Mouse (Mus musculus): ENCODE measurements around the gene Dnhd1. TPM values are rescaled to one million over a fixed set of nuclear protein-coding genes. Genes with fewer than 3 reads are reported as not detected.

The Dnhd1 gene
- polyA plus RNA-seq (2012; fragmentation: generic; extraction: Trizol), result 0.68 TPM

DNA sequence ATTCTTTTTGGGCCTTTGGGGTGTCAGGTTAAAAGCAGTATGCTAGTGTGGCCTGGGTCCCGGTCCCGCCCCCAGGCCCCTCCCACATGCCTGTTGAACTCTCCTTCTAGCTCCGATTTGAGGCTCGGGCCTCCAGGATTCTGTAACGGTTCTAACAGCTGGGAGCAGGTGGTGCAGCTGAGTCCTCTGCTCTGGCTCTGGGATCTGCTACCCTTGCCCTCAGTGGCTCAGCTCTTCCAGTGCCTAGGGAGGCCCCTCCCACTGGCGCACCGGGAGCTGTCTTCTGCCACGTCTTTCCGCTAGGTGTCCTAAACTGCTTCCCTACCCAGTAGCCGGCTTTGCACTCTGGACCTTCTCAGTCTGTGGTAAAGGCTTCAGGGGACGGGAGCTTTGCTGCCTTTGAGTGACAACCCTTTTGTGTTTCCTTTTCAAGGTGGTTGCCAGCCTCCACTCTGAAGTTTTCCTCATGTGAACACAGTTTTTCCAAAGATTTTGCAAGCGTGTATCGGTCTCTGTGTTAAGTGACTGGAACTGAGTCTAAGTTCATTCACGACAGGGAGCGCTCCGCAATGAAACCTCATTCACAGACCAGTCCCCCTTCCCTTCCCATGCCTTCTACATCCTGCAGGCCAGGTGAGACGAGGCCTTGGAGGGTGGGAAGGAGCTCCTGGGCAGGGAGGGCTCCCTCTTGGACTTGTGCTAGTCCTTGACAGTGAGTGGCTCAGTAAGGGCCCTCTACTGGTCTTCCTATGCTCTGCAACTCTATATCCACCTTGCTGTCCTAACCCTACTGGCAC is at the start of gene Dnhd1:
Gene Dnhd1 (plus strand): TSS at position 189 of the 797 bp plus-strand sequence.
- H3K4me3 ChIP-seq, result peak within 1 kb of the TSS; percentile 2

DNA sequence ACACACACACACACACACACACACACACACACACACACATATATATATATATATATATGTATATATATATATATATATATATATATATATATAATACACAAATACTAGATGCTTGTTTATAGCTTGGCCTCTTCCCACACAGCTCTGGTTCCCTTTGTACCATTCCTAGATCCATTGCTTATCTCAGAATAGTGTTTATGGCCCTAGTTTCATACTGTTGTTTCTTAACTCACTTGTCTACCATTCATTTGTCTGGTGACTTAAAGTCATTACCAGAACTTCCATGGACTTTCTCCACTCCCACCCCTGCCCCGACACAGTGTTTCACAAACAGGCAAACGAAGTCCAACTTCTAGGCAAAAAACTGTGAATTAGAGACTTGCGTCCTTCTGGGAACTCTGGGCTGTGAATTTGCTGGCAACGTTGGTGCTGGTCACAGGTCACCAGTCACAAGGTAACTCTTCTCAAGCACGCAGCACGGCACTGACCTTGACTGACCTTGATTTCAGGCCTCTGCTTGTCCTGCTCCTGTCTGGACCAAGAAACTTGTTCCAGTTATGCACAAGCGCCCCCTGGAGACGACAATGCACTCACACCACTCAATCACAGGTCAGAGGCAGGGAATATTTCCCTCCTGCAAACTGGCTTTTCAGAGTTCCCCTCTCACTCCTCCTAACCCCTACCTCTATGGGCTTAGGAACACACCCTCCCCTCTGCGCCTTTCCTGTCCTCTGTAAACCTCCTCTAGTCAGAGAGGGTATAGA is 47.6 kb upstream of the Dnhd1 start:
- TF ChIP-seq TCF3 (IDR thresholded peaks at IDR 0.05; ENCODE audit: insufficient read length, low read depth), result no peak
- Histone ChIP-seq H3K4me3 (no peak overlapping the region), H3ac (ENCODE audit: control insufficient read depth, insufficient read length) (no peak overlapping the region), H3K36me3 (ENCODE audit: control insufficient read depth, insufficient read depth) (no peaks in the 10 kb centered on the region), H3K27me3 (ENCODE audit: control insufficient read depth, insufficient read depth, insufficient read length) (no peaks in the 10 kb centered on the region), H3K79me2 (ENCODE audit: control insufficient read depth, insufficient read depth) (no peaks in the 10 kb centered on the region), H3K4me2 (ENCODE audit: low read depth) (no peak overlapping the region)

More for the DNA sequence above, at the start of gene Dnhd1:
- H3ac ChIP-seq (ENCODE audit: control insufficient read depth, insufficient read length), result no peak within 1 kb of the TSS
- no peaks in the 10 kb centered on the region for H3K27me3 ChIP-seq (ENCODE audit: control insufficient read depth, insufficient read depth, insufficient read length)
- no peaks in the 10 kb centered on the region for H3K36me3 ChIP-seq (ENCODE audit: control insufficient read depth, insufficient read depth)
- no peaks in the 10 kb centered on the region for H3K79me2 ChIP-seq (ENCODE audit: control insufficient read depth, insufficient read depth)
- TF ChIP-seq MYOD1 (IDR thresholded peaks at IDR 0.05; ENCODE audit: control insufficient read depth in 1 of 3, insufficient read length in 2 of 3, low read depth in 2 of 3) (peak; percentile 9 to 38 (median 34)), USF1 (IDR thresholded peaks at IDR 0.05; ENCODE audit: low read depth) (no peak), MYOG (IDR thresholded peaks at IDR 0.05; ENCODE audit: control insufficient read depth in 1 of 3, insufficient read depth in 1 of 3, insufficient read length in 2 of 3, low read depth in 2 of 3) (peak in 1 of 3 experiments; percentile 45), POLR2AphosphoS2 (IDR thresholded peaks at IDR 0.05; ENCODE audit: insufficient read length, low read depth) (no peak), POLR2A (IDR thresholded peaks at IDR 0.05; ENCODE audit: insufficient read length, low read depth) (no peak)
- peak within 1 kb of the TSS; percentile 87 for H3K4me2 ChIP-seq (ENCODE audit: low read depth)

DNA sequence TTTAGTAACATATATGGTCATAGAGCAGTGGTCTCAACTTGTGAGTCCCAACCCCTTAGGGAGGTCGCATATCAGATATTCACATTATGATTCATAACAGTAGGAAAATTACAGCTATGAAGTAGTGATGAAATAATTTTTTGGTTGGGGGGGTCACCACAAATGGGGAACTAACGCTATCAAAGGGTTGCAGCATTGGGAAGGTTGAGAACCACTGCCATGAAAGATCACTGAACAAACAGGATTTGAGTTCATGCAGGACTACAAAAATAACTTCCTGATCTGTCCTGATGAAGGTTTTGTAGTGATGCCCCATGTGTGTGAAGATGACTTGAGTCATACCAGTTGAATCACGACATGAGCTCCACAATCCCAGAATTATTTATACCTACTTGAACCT is 42.2 kb upstream of the Dnhd1 start:
- no peak overlapping the region for H3K4me2 ChIP-seq (ENCODE audit: low read depth)
- H3K36me3 ChIP-seq (ENCODE audit: control insufficient read depth, insufficient read depth), result peaks cover 10% of the 10 kb centered on the region
- no peak for TF ChIP-seq POLR2A (IDR thresholded peaks at IDR 0.05; ENCODE audit: insufficient read length, low read depth)
- no peak for TF ChIP-seq MAX (IDR thresholded peaks at IDR 0.05; ENCODE audit: low read depth)
- TF ChIP-seq USF1 (IDR thresholded peaks at IDR 0.05; ENCODE audit: low read depth), result no peak
- TF ChIP-seq MYOG (IDR thresholded peaks at IDR 0.05; ENCODE audit: control insufficient read depth in 1 of 3, insufficient read depth in 1 of 3, insufficient read length in 2 of 3, low read depth in 2 of 3), result no peak
- TF ChIP-seq E2F4 (IDR thresholded peaks at IDR 0.05; ENCODE audit: insufficient read depth), result no peak
- TF ChIP-seq TCF12 (IDR thresholded peaks at IDR 0.05; ENCODE audit: insufficient read depth, poor library complexity, severe bottlenecking), result no peak
- no peak for TF ChIP-seq CEBPB (IDR thresholded peaks at IDR 0.05; ENCODE audit: insufficient read depth, poor library complexity, severe bottlenecking)
- TF ChIP-seq TCF3 (IDR thresholded peaks at IDR 0.05; ENCODE audit: insufficient read length, low read depth), result no peak
- H3K79me2 ChIP-seq (ENCODE audit: control insufficient read depth, insufficient read depth), result no peaks in the 10 kb centered on the region
- no peak overlapping the region for H3ac ChIP-seq (ENCODE audit: control insufficient read depth, insufficient read length)
- no peaks in the 10 kb centered on the region for H3K27me3 ChIP-seq (ENCODE audit: control insufficient read depth, insufficient read depth, insufficient read length)
- no peak overlapping the region for H3K4me3 ChIP-seq

DNA sequence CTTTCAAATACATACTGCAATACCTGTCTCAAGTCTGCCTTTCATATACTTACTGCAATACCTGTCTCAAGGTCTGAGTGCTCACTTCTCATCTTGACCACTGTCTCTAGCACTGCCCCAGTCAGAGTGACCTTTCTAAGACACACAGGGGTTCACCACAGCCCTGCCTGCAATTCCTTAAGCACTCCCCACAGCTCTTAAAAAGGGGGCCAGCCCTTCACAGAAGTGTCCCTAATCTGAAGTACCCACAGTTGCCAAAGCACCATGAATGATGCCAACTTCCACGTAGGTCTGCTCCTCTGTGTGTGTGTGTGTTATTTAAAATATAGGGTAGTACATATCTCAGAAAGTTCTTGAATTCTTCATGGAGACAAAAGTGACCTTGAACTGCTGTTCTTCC is 38.9 kb upstream of the Dnhd1 start:
- TF ChIP-seq MYOG (IDR thresholded peaks at IDR 0.05; ENCODE audit: control insufficient read depth in 1 of 3, insufficient read depth in 1 of 3, insufficient read length in 2 of 3, low read depth in 2 of 3), result no peak
- H3K36me3 ChIP-seq (ENCODE audit: control insufficient read depth, insufficient read depth), result peaks cover 31% of the 10 kb centered on the region
- no peaks in the 10 kb centered on the region for H3K27me3 ChIP-seq (ENCODE audit: control insufficient read depth, insufficient read depth, insufficient read length)
- no peak overlapping the region for H3K4me2 ChIP-seq (ENCODE audit: low read depth)
- no peak overlapping the region for H3K4me3 ChIP-seq
- H3K79me2 ChIP-seq (ENCODE audit: control insufficient read depth, insufficient read depth), result no peaks in the 10 kb centered on the region
- H3ac ChIP-seq (ENCODE audit: control insufficient read depth, insufficient read length), result no peak overlapping the region

DNA sequence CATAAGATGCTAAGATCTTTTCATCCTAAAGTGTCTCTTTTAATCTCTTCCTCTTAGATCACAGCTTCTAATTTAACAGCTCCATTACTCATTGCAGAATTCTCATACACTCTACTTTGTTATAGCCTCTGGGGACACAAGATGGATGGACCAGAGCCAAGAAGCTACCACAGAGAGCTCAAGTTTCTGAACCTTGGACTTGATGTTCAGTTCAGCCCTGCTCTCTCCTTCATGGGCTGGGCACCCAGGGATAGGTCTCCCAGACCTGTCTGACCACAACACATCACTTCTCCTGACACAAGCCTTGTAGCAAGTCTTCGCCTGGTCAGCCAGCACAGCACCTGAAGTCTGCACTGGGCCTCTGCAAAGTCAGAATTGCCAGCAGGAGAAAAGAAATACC is 36.2 kb upstream of the Dnhd1 start:
- TF ChIP-seq MYOD1 (IDR thresholded peaks at IDR 0.05; ENCODE audit: control insufficient read depth in 1 of 3, insufficient read length in 2 of 3, low read depth in 2 of 3) (no peak), TCF12 (IDR thresholded peaks at IDR 0.05; ENCODE audit: insufficient read depth, poor library complexity, severe bottlenecking) (no peak), SRF (IDR thresholded peaks at IDR 0.05; ENCODE audit: control insufficient read depth, insufficient read length, low read depth) (no peak)
- Histone ChIP-seq H3K4me2 (ENCODE audit: low read depth) (peak overlapping the region; percentile 23), H3K79me2 (ENCODE audit: control insufficient read depth, insufficient read depth) (no peaks in the 10 kb centered on the region), H3K4me3 (no peak overlapping the region), H3K27me3 (ENCODE audit: control insufficient read depth, insufficient read depth, insufficient read length) (no peaks in the 10 kb centered on the region), H3ac (ENCODE audit: control insufficient read depth, insufficient read length) (no peak overlapping the region), H3K36me3 (ENCODE audit: control insufficient read depth, insufficient read depth) (peaks cover 42% of the 10 kb centered on the region)

DNA sequence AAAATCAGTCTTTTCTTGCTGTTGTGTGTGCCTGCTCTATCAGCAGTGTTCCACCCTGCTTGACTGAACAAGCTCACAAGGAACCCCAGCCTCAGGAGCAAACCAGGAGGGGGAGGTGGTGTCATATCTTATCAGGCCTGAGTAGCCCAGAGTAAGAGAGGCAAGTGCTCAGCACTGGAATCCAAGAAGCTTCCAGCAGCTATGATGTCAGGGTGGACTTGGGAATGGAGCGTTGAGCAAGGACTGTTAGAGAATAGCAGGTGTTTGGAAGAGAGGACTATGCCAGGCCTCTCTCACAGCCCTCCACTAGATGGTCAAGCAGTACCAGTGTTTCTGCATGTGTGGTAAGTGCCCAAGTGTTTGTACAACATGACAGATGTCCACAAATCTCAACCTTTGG is 34.9 kb upstream of the Dnhd1 start:
- Histone ChIP-seq H3K27me3 (ENCODE audit: control insufficient read depth, insufficient read depth, insufficient read length) (no peaks in the 10 kb centered on the region), H3ac (ENCODE audit: control insufficient read depth, insufficient read length) (no peak overlapping the region), H3K79me2 (ENCODE audit: control insufficient read depth, insufficient read depth) (no peaks in the 10 kb centered on the region), H3K4me3 (no peak overlapping the region), H3K36me3 (ENCODE audit: control insufficient read depth, insufficient read depth) (peaks cover 46% of the 10 kb centered on the region), H3K4me2 (ENCODE audit: low read depth) (no peak overlapping the region)
- no peak for TF ChIP-seq REST (IDR thresholded peaks at IDR 0.05; ENCODE audit: insufficient read depth, insufficient read length)
- no peak for TF ChIP-seq E2F4 (IDR thresholded peaks at IDR 0.05; ENCODE audit: insufficient read depth)
- TF ChIP-seq MAX (IDR thresholded peaks at IDR 0.05; ENCODE audit: low read depth), result no peak
- TF ChIP-seq USF1 (IDR thresholded peaks at IDR 0.05; ENCODE audit: low read depth), result no peak
- no peak for TF ChIP-seq MYOD1 (IDR thresholded peaks at IDR 0.05; ENCODE audit: control insufficient read depth in 1 of 3, insufficient read length in 2 of 3, low read depth in 2 of 3)
- no peak for TF ChIP-seq MYOG (IDR thresholded peaks at IDR 0.05; ENCODE audit: control insufficient read depth in 1 of 3, insufficient read depth in 1 of 3, insufficient read length in 2 of 3, low read depth in 2 of 3)
- no peak for TF ChIP-seq CEBPB (IDR thresholded peaks at IDR 0.05; ENCODE audit: insufficient read depth, poor library complexity, severe bottlenecking)
- no peak for TF ChIP-seq POLR2AphosphoS2 (IDR thresholded peaks at IDR 0.05; ENCODE audit: insufficient read length, low read depth)
- no peak for TF ChIP-seq POLR2A (IDR thresholded peaks at IDR 0.05; ENCODE audit: insufficient read length, low read depth)
- no peak for TF ChIP-seq TCF3 (IDR thresholded peaks at IDR 0.05; ENCODE audit: insufficient read length, low read depth)
- no peak for TF ChIP-seq SRF (IDR thresholded peaks at IDR 0.05; ENCODE audit: control insufficient read depth, insufficient read length, low read depth)
- TF ChIP-seq TCF12 (IDR thresholded peaks at IDR 0.05; ENCODE audit: insufficient read depth, poor library complexity, severe bottlenecking), result no peak
